Mouse (Mus musculus) hindbrain, postnatal 0 days (tissue): ENCODE results near the gene Zfp651. TPM values are rescaled to one million over a fixed set of nuclear protein-coding genes. Genes with fewer than 3 reads are reported as not detected.

Experiments
- ATAC-seq: fragments of 200-750 bp; cut with Nextera tagmentation; 2 replicates; pipeline ENCODE4 v1.8.0; 2017; ENCODE audit warnings: mild to moderate bottlenecking, moderate TSS enrichment, moderate library complexity
- DNase-seq: peaks from one replicate; pipeline ENCODE4 v3.0.0-alpha.2; 2015; ENCODE audit warnings: low spot score
- H3K27ac ChIP-seq: fragments of 300-500 bp; sonication (generic); 2 replicates; pipeline ENCODE4 v1.5.1; 2014; ENCODE audit warnings: mild to moderate bottlenecking
- H3K27me3 ChIP-seq: fragments of 300-500 bp; sonication (generic); 2 replicates; pipeline ENCODE4 v1.6.1; 2014; ENCODE audit warnings: low read length, mixed read lengths; ENCODE audit not compliant: insufficient read depth
- H3K36me3 ChIP-seq: fragments of 300-500 bp; sonication (generic); 2 replicates; pipeline ENCODE4 v1.6.1; 2014; ENCODE audit warnings: low read length, mixed read lengths; ENCODE audit not compliant: insufficient read depth
- H3K4me1 ChIP-seq: fragments of 300-500 bp; sonication (generic); 2 replicates; pipeline ENCODE4 v1.6.1; 2014; ENCODE audit warnings: antibody characterized with exemption, low read length, mixed read lengths; ENCODE audit not compliant: insufficient read depth
- H3K4me2 ChIP-seq: fragments of 300-500 bp; sonication (generic); 2 replicates; pipeline ENCODE4 v1.6.1; 2014; ENCODE audit warnings: low read depth, mild to moderate bottlenecking, low read length, moderate library complexity, mixed read lengths
- H3K4me3 ChIP-seq: fragments of 300-500 bp; sonication (generic); 2 replicates; pipeline ENCODE4 v1.5.1; 2014; ENCODE audit warnings: low read length
- H3K9ac ChIP-seq: fragments of 300-500 bp; sonication (generic); replicated peaks from 2 replicates; pipeline ENCODE4 v1.6.1; 2014; ENCODE audit warnings: mild to moderate bottlenecking, low read length, moderate library complexity, mixed read lengths
- H3K9me3 ChIP-seq: fragments of 300-500 bp; sonication (generic); 2 replicates; pipeline ENCODE4 v1.6.1; 2016; ENCODE audit warnings: low read length, mixed read lengths
- CTCF ChIP-seq: IDR thresholded peaks from 2 replicates; pipeline ENCODE4 v1.5.1; 2016; ENCODE audit warnings: antibody characterized with exemption, control low read depth, low read depth
- WGBS: fragments of 180-500 bp; shearing (Covaris S2); extraction: QIAGEN DNeasy Blood & Tissue Kit; methylation state at CpG from one replicate; pipeline ENCODE4 v1.1.7; 2014; 5-methylcytosine and 5-hydroxymethylcytosine counted together
- polyA plus RNA-seq: library from polyadenylated mRNA; unstranded; fragments of >200 nt; fragmentation: Nextera tagmentation; extraction: Ambion mirVana; gene quantifications from 2 replicates; pipeline ENCODE4 v1.2.1, GENCODE M21; 2015
- total RNA-seq: library from RNA; depleted of rRNA; stranded (reverse); fragments of >200 nt; gene quantifications from 2 replicates; pipeline ENCODE4 v1.2.3, GENCODE M21; 2014; rRNA removed

The Zfp651 gene
- total and polyA plus RNA-seq, 2 experiments from 2014 or later: 23.6 to 62.3 TPM

DNA sequence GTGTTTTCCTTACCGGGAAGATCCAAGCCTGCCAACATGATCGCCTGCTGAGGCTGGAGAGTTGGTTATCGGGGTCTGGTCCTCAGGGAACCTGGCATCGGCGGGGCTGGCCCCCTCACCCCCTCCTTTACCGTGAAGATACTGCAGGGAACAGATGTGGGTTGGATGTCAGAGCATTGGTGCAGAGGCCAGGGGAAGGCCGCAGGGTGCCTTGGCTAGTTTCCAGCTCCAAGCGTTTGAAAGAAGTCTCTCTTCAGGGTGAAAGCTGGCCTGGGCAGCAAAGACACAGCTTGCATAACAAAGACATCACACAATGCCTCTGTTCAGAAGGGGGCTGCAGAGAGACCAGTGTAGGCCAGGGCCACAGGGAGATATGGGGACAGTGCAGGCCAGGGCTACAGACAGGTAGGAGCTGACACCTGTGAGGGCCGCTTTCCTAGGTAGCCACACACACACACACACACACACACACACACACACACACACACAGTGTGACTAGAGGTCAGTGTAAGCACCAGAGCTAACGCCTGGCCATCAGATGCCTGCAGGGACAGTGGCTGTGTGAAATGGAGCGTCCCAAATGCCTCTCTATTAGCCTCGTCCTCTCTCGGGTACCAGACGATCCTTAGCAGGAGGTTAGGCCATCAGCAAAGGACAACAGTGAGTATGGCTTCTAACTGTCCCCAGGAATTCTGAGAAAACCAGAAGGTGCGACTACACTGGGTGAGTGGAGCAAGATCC is 51.1 kb downstream of the Zfp651 start:
- 0 out of 2 replicates have a peak overlapping the region, but pooled peaks have one; percentile 21 for H3K4me2 ChIP-seq
- peak overlapping the region; percentile 54; the same call in 1 of the 2 replicates for H3K27ac ChIP-seq
- no peaks in the 10 kb centered on the region for H3K27me3 ChIP-seq
- no peak overlapping the region for H3K4me3 ChIP-seq
- no peaks in the 10 kb centered on the region for H3K36me3 ChIP-seq
- TF ChIP-seq CTCF: no peak; the same call in 1 of the 2 replicates
- H3K9me3 ChIP-seq: no peaks in the 10 kb centered on the region
- peak; percentile 75 for ATAC-seq
- 11% methylated on average over 15 of the region's 15 CpGs for WGBS
- H3K4me1 ChIP-seq: peaks cover 16% of the 10 kb centered on the region
- peak; percentile 78 for DNase-seq
- H3K9ac ChIP-seq: 0 out of 2 replicates have a peak overlapping the region, but pooled peaks have one; percentile 13

- DNase-seq (no peak), ATAC-seq (no peak)
- Histone ChIP-seq H3K36me3 (no peaks in the 10 kb centered on the region), H3K27me3 (no peaks in the 10 kb centered on the region), H3K9me3 (no peaks in the 10 kb centered on the region), H3K9ac (no peak overlapping the region), H3K27ac (no peak overlapping the region), H3K4me2 (no peak overlapping the region), H3K4me3 (no peak overlapping the region), H3K4me1 (peaks cover 16% of the 10 kb centered on the region)
- WGBS: 87% methylated on average over 6 of the region's 6 CpGs
- no peak for TF ChIP-seq CTCF
These were observed 56.1 kb downstream of the Zfp651 start for GRCm38 (mm10) chr9:121815183-121815582.

DNA sequence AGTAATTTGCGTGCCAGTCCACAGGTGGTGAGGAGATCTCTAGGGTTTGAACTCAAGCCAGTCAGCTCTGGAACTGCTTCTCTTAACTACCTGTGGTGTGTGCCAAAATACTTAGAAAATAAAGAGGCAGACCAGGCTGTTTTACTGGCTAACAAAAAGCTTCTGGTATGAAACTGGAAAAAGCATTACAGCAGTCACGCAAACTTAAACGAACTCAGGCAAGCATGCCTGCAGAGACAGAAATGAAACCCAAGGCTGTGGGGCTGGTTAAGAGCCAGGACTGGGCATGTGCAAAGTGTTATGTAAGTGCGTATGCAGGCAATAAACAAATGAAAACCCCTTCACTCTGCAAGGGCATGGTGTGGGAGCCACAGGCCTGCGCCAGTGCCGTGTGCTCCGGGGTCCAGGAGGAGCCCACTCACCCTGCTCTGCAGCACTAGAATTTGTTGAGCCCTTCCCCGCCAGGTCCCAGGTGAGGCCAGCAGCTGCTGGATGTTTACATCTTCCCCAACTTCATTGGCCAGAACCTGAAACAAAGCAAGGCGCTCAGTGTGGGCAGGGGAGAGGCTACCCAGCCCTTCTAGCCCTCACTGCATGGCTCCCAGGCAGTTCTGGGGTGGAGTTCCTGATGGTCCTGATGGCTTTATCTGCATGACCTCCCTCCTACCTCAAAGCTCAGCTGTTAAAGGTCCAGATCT is 60.1 kb downstream of the Zfp651 start:
- DNase-seq (peak; percentile 30), ATAC-seq (no peak)
- H3K9ac ChIP-seq: no peak overlapping the region
- no peaks in the 10 kb centered on the region for H3K36me3 ChIP-seq
- no peaks in the 10 kb centered on the region for H3K27me3 ChIP-seq
- no peak for TF ChIP-seq CTCF
- H3K4me1 ChIP-seq: peaks cover 23% of the 10 kb centered on the region; the same call in 1 of the 2 replicates
- H3K27ac ChIP-seq: peak overlapping the region; percentile 82
- no peak overlapping the region for H3K4me3 ChIP-seq
- H3K4me2 ChIP-seq: no peak overlapping the region
- WGBS: 64% methylated on average over 9 of the region's 9 CpGs
- no peaks in the 10 kb centered on the region for H3K9me3 ChIP-seq

DNA sequence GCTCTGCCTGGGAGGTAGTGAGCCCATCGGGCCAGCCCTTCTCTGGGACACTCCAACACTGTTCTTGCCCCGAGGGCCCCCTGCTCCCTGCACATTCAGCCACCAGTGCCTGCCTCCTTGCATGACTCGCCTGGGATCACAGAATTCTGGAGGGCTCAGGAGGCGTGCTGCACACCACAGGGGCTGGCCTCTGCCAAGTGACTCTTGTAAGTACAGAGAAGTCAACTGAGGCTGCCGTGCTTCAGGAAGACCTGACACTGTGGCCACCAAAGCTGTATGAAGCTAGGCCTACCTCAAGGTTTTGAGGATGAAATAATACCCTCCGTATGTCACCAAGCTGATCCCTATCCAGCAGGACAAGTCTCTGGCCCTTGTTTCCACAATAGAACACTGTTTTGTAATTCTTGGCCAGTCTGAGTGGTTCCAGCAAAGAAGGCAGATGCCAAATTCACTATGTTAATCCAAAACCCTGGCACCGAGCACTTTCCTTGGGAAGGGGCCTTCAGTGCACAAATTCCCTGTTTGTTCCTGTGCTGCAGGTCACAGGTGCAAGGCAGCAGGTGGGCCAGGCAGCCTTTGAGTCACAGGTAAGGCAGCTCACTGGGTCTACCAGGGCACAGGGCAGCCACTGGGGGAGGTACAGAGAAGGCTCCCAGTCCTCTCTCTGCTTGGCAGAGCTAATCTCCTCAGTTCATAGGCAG is 60.8 kb downstream of the Zfp651 start:
- peak; percentile 70 for DNase-seq
- Histone ChIP-seq H3K27ac (peak overlapping the region; percentile 82), H3K27me3 (no peaks in the 10 kb centered on the region), H3K4me3 (no peak overlapping the region), H3K4me1 (peaks cover 23% of the 10 kb centered on the region; the same call in 1 of the 2 replicates), H3K36me3 (no peaks in the 10 kb centered on the region), H3K4me2 (no peak overlapping the region), H3K9ac (no peak overlapping the region), H3K9me3 (no peaks in the 10 kb centered on the region)
- WGBS: 31% methylated on average over 7 of the region's 7 CpGs
- TF ChIP-seq CTCF: no peak; the same call in 1 of the 2 replicates
- peak; percentile 31 for ATAC-seq

- no peak overlapping the region for H3K4me2 ChIP-seq
- no peak for ATAC-seq
- no peak overlapping the region for H3K27ac ChIP-seq
- no peaks in the 10 kb centered on the region for H3K36me3 ChIP-seq
- WGBS: 73% methylated on average over 5 of the region's 5 CpGs
- H3K4me1 ChIP-seq: peaks cover 23% of the 10 kb centered on the region; the same call in 1 of the 2 replicates
- H3K27me3 ChIP-seq: no peaks in the 10 kb centered on the region
- H3K9me3 ChIP-seq: no peaks in the 10 kb centered on the region
- TF ChIP-seq CTCF: no peak
- no peak for DNase-seq
- no peak overlapping the region for H3K9ac ChIP-seq
- H3K4me3 ChIP-seq: no peak overlapping the region
These were observed 61.6 kb downstream of the Zfp651 start for GRCm38 (mm10) chr9:121820765-121821164.

Other genes with a start within 250 kb of the Zfp651 start
- gene Lyzl4, start 117.2 kb upstream of the Zfp651 start, total RNA-seq: not detected in 2 replicates
- 0.23 and 0.46 TPM in 2 replicates for gene Lyzl4, start 117.2 kb upstream of the Zfp651 start, polyA plus RNA-seq
- 1.3 and 1.4 TPM in 2 replicates for gene Vipr1, start 116.6 kb upstream of the Zfp651 start, total RNA-seq
- 0.38 and 0.51 TPM in 2 replicates for gene Vipr1, start 116.6 kb upstream of the Zfp651 start, polyA plus RNA-seq
- 19.0 and 25.2 TPM in 2 replicates for gene Sec22c, start 53.8 kb upstream of the Zfp651 start, total RNA-seq
- gene Sec22c, start 53.8 kb upstream of the Zfp651 start, polyA plus RNA-seq: 26.2 and 28.6 TPM in 2 replicates
- 62.4 and 62.6 TPM in 2 replicates for gene Ss18l2, start 49.0 kb upstream of the Zfp651 start, total RNA-seq
- gene Ss18l2, start 49.0 kb upstream of the Zfp651 start, polyA plus RNA-seq: 231 and 246 TPM in 2 replicates
- 68.7 and 76.6 TPM in 2 replicates for gene Nktr, start 40.2 kb upstream of the Zfp651 start, total RNA-seq
- 47.1 and 50.4 TPM in 2 replicates for gene Nktr, start 40.2 kb upstream of the Zfp651 start, polyA plus RNA-seq
- 2.1 and 4.1 TPM in 2 replicates for gene Klhl40, start 18.3 kb downstream of the Zfp651 start, total RNA-seq
- 2.3 and 2.4 TPM in 2 replicates for gene Klhl40, start 18.3 kb downstream of the Zfp651 start, polyA plus RNA-seq
- 1.2 and 1.8 TPM in 2 replicates for gene Hhatl, start 33.2 kb downstream of the Zfp651 start, total RNA-seq
- gene Hhatl, start 33.2 kb downstream of the Zfp651 start, polyA plus RNA-seq: 0.78 and 0.85 TPM in 2 replicates
- 3.7 and 5.6 TPM in 2 replicates for gene Ccdc13, start 80.1 kb downstream of the Zfp651 start, total RNA-seq
- gene Ccdc13, start 80.1 kb downstream of the Zfp651 start, polyA plus RNA-seq: 3.3 and 4.0 TPM in 2 replicates
- gene Higd1a, start 99.0 kb downstream of the Zfp651 start, total RNA-seq: 27.2 and 36.9 TPM in 2 replicates
- 191 and 197 TPM in 2 replicates for gene Higd1a, start 99.0 kb downstream of the Zfp651 start, polyA plus RNA-seq
- 1.0 and 5.1 TPM in 2 replicates for gene Ackr2, start 139.0 kb downstream of the Zfp651 start, total RNA-seq
- gene Ackr2, start 139.0 kb downstream of the Zfp651 start, polyA plus RNA-seq: 0.93 and 1.0 TPM in 2 replicates
- not detected in 2 replicates for gene Cyp8b1, start 157.0 kb downstream of the Zfp651 start, total RNA-seq
- gene Cyp8b1, start 157.0 kb downstream of the Zfp651 start, polyA plus RNA-seq: not detected in 2 replicates
- gene Fam198a, start 191.7 kb downstream of the Zfp651 start, total RNA-seq: 5.8 and 7.5 TPM in 2 replicates
- 2.1 TPM in 2 replicates for gene Fam198a, start 191.7 kb downstream of the Zfp651 start, polyA plus RNA-seq
- gene Pomgnt2, start 237.8 kb downstream of the Zfp651 start, total RNA-seq: 106 and 264 TPM in 2 replicates
- gene Pomgnt2, start 237.8 kb downstream of the Zfp651 start, polyA plus RNA-seq: 33.0 and 33.2 TPM in 2 replicates